8 mouse cellular contexts compared by ENCODE assay signal in the genomic region with DNA sequence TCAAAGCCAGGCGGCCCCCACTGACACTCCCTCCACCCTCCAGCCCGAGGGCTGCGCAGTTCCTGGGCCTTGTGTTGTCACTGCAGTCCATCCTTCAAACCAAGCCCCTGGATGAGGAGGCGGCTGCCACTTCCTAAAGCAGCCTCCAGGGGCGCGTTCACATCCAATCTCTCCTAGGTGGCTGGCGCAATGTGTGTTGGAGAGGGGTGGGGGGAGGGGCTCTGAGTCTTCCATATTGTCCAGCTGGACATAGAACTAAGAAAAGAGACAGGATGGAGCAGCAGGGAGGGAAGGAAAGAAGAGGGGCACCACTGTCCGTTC. TPM values are rescaled to one million over a fixed set of nuclear protein-coding genes. Genes with fewer than 3 reads are reported as not detected.
DNase-seq lines count a peak whose midpoint lies in the region; ATAC-seq and TF ChIP-seq lines count a peak whose summit lies in the region.

No protein-coding gene starts in this region.

- no peak overlapping the region for H3K27ac ChIP-seq in kidney, postnatal 0 days
- H3K27ac ChIP-seq in hindbrain, embryonic 11.5 days (ENCODE audit: low read depth, low read length): no peak overlapping the region

- ATAC-seq in kidney, postnatal 0 days (replicated peaks; ENCODE audit: low FRiP score, low read depth): peak; percentile 70
- ATAC-seq in hindbrain, embryonic 11.5 days (ENCODE audit: low FRiP score): peak; percentile 81

- H3K4me1 ChIP-seq in kidney, postnatal 0 days (replicated peaks; ENCODE audit: insufficient read depth, low read length): peaks cover 4% of the 10 kb centered on the region; the same call in 1 of the 2 replicates
- H3K4me1 ChIP-seq in hindbrain, embryonic 11.5 days (replicated peaks; ENCODE audit: control insufficient read depth, insufficient read depth, low read length): peaks cover 5% of the 10 kb centered on the region

- TF ChIP-seq CTCF in kidney, postnatal 0 days (IDR thresholded peaks at IDR 0.05; ENCODE audit: low read depth): peak; percentile 71
- peak; percentile 77 for TF ChIP-seq CTCF in brain, embryonic 14.5 days (IDR thresholded peaks at IDR 0.05; ENCODE audit: borderline replicate concordance, extremely low read depth, insufficient read depth, insufficient read length)

- H3K36me3 ChIP-seq in kidney, postnatal 0 days (ENCODE audit: insufficient read depth, low read length): no peaks in the 10 kb centered on the region
- no peaks in the 10 kb centered on the region for H3K36me3 ChIP-seq in hindbrain, embryonic 11.5 days (ENCODE audit: control insufficient read depth, insufficient read depth, low read length)

- H3K4me2 ChIP-seq in kidney, postnatal 0 days (ENCODE audit: low read length): peak overlapping the region; percentile 31
- 0 out of 2 replicates have a peak overlapping the region, but pooled peaks have one; percentile 11 for H3K4me2 ChIP-seq in hindbrain, embryonic 11.5 days (replicated peaks; ENCODE audit: low read depth, low read length)

- H3K4me3 ChIP-seq in kidney, postnatal 0 days (replicated peaks; ENCODE audit: low read depth, low read length): no peak overlapping the region
- no peak overlapping the region for H3K4me3 ChIP-seq in hindbrain, embryonic 11.5 days (ENCODE audit: low read depth, low read length)

- 4% methylated on average over 8 of the region's 8 CpGs for WGBS in kidney, postnatal 0 days
- WGBS in hindbrain, embryonic 11.5 days: 4% methylated on average over 8 of the region's 8 CpGs

- no peaks in the 10 kb centered on the region; the same call in 1 of the 2 replicates for H3K27me3 ChIP-seq in kidney, postnatal 0 days (ENCODE audit: insufficient read depth, low read length)
- no peaks in the 10 kb centered on the region; the same call in 1 of the 2 replicates for H3K27me3 ChIP-seq in hindbrain, embryonic 11.5 days (ENCODE audit: control insufficient read depth, insufficient read depth, low read length)

- no peaks in the 10 kb centered on the region for H3K9me3 ChIP-seq in kidney, postnatal 0 days (replicated peaks; ENCODE audit: low read length)
- no peaks in the 10 kb centered on the region for H3K9me3 ChIP-seq in hindbrain, embryonic 11.5 days (ENCODE audit: control insufficient read depth, low read length)

- DNase-seq in kidney, postnatal 0 days (ENCODE audit: low spot score): peak; percentile 80
- no peak for DNase-seq in kidney, adult 8-10 months
- DNase-seq in brain, embryonic 14.5 days (ENCODE audit: low read depth): peak; percentile 73
- peak; percentile 88 for DNase-seq in hindbrain, embryonic 11.5 days (ENCODE audit: low spot score)
- peak; percentile 56 for DNase-seq in lung, postnatal 10 days
- peak; percentile 73 for DNase-seq in yolk sac, embryonic 10.5 days (ENCODE audit: low spot score)
- no peak for DNase-seq in frontal cortex, postnatal 10 days (ENCODE audit: low spot score in 2 of 2)
- no peak for DNase-seq in adipocyte (ENCODE audit: low spot score)

- TF ChIP-seq POLR2A in brain, embryonic 14.5 days (IDR thresholded peaks at IDR 0.05; ENCODE audit: borderline replicate concordance, extremely low read depth, insufficient read depth, insufficient read length, poor library complexity, severe bottlenecking): no peak

- H3K9ac ChIP-seq in kidney, postnatal 0 days (ENCODE audit: low read depth, low read length): 0 out of 2 replicates have a peak overlapping the region, but pooled peaks have one; percentile 9
- H3K9ac ChIP-seq in hindbrain, embryonic 11.5 days (ENCODE audit: low read depth, low read length): no peak overlapping the region

RNA-seq across cellular contexts. Expression of gene Fam83g, which starts 9.1 kb away (rescaled TPM):
- 2.7 and 2.9 TPM in 2 replicates for polyA plus RNA-seq in kidney, postnatal 0 days (2015; fragmentation: Nextera tagmentation; extraction: Ambion mirVana)
- 0.42 and 0.55 TPM in 2 replicates for polyA plus RNA-seq in brain, embryonic 14.5 days (2012; rRNA removed)
- 0.18 and 0.31 TPM in 2 replicates for polyA plus RNA-seq in hindbrain, embryonic 11.5 days (2014; fragmentation: Nextera tagmentation; extraction: Ambion mirVana)

RNA-seq across cellular contexts. Expression of gene Grap, which starts 21.7 kb away (rescaled TPM):
- 8.2 and 9.1 TPM in 2 replicates for polyA plus RNA-seq in kidney, postnatal 0 days (2015; fragmentation: Nextera tagmentation; extraction: Ambion mirVana)
- polyA plus RNA-seq in brain, embryonic 14.5 days (2012; rRNA removed): 4.5 and 6.0 TPM in 2 replicates
- polyA plus RNA-seq in hindbrain, embryonic 11.5 days (2014; fragmentation: Nextera tagmentation; extraction: Ambion mirVana): 5.3 and 6.8 TPM in 2 replicates

RNA-seq across cellular contexts. Expression of gene Slc5a10, which starts 45.8 kb away (rescaled TPM):
- polyA plus RNA-seq in kidney, postnatal 0 days (2015; fragmentation: Nextera tagmentation; extraction: Ambion mirVana): 19.6 and 21.2 TPM in 2 replicates
- polyA plus RNA-seq in brain, embryonic 14.5 days (2012; rRNA removed): 0.04 and 0.11 TPM in 2 replicates
- polyA plus RNA-seq in hindbrain, embryonic 11.5 days (2014; fragmentation: Nextera tagmentation; extraction: Ambion mirVana): 0.09 TPM in 1 of 2 replicates, not detected in the other

Comparison
In these comparisons a context has a peak if more than half of its experiments do, and no peak if none do; other contexts are left out.
1. DNase-seq: peak in kidney, postnatal 0 days (single experiment), brain, embryonic 14.5 days (single experiment), hindbrain, embryonic 11.5 days (single experiment), lung, postnatal 10 days (single experiment) and yolk sac, embryonic 10.5 days (single experiment); none in kidney, adult 8-10 months (0 of 2), frontal cortex, postnatal 10 days (0 of 2) and adipocyte (single experiment).
2. RNA of gene Slc5a10, which starts 45.8 kb away (polyA plus RNA-seq): 19.6 to 21.2 TPM in kidney, postnatal 0 days; 0.04 to 0.11 TPM in brain, embryonic 14.5 days and 0.09 TPM in hindbrain, embryonic 11.5 days; every median in the first group is over 10 times any median in the second.